Mouse (Mus musculus) stomach, postnatal 0 days (tissue): ENCODE measurements around the gene Cx3cl1. TPM values are rescaled to one million over a fixed set of nuclear protein-coding genes. Genes with fewer than 3 reads are reported as not detected.

Experiments used
- ATAC-seq: fragments of 200-750 bp; cut with Nextera tagmentation; 2 replicates; pipeline ENCODE4 v1.8.0; 2017; ENCODE audit not compliant: low FRiP score, low TSS enrichment
- DNase-seq: peaks from one replicate; pipeline ENCODE4 v3.0.0-alpha.2; 2016; ENCODE audit warnings: low spot score
- H3K27ac ChIP-seq: fragments of 300-500 bp; sonication (generic); replicated peaks from 2 replicates; pipeline ENCODE4 v1.5.1; 2014; ENCODE audit warnings: mild to moderate bottlenecking, control low read depth
- H3K27me3 ChIP-seq: fragments of 300-500 bp; sonication (generic); 2 replicates; pipeline ENCODE4 v1.6.1; 2014; ENCODE audit warnings: low read length; ENCODE audit not compliant: control insufficient read depth, insufficient read depth
- H3K36me3 ChIP-seq: fragments of 300-500 bp; sonication (generic); 2 replicates; pipeline ENCODE4 v1.6.1; 2014; ENCODE audit warnings: low read length, mixed read lengths; ENCODE audit not compliant: control insufficient read depth, insufficient read depth
- H3K4me1 ChIP-seq: fragments of 300-500 bp; sonication (generic); replicated peaks from 2 replicates; pipeline ENCODE4 v1.6.1; 2014; ENCODE audit warnings: antibody characterized with exemption; ENCODE audit not compliant: control insufficient read depth, insufficient read depth
- H3K4me2 ChIP-seq: fragments of 300-500 bp; sonication (generic); replicated peaks from 2 replicates; pipeline ENCODE4 v1.6.1; 2014; ENCODE audit warnings: low read depth, mild to moderate bottlenecking, control low read depth, moderate library complexity
- H3K4me3 ChIP-seq: fragments of 300-500 bp; sonication (generic); 2 replicates; pipeline ENCODE4 v1.5.1; 2014; ENCODE audit warnings: low read depth, low read length, control low read depth
- H3K9ac ChIP-seq: fragments of 300-500 bp; sonication (generic); 2 replicates; pipeline ENCODE4 v1.6.1; 2014; ENCODE audit warnings: mild to moderate bottlenecking, low read length, control low read depth, mixed read lengths
- H3K9me3 ChIP-seq: fragments of 300-500 bp; sonication (generic); 2 replicates; pipeline ENCODE4 v1.6.1; 2016; ENCODE audit warnings: low read length; ENCODE audit not compliant: control insufficient read depth
- CTCF ChIP-seq: IDR thresholded peaks from 2 replicates; pipeline ENCODE4 v1.5.1; 2016; ENCODE audit warnings: antibody characterized with exemption, low read depth, mild to moderate bottlenecking, moderate library complexity
- EP300 ChIP-seq: optimal IDR thresholded peaks from 2 replicates; pipeline ENCODE3; 2016; ENCODE audit warnings: antibody characterized with exemption
- WGBS: fragments of 180-500 bp; shearing (Covaris S2); extraction: QIAGEN DNeasy Blood & Tissue Kit; methylation state at CpG from one replicate; pipeline ENCODE4 v1.1.7; 2014; 5-methylcytosine and 5-hydroxymethylcytosine counted together
- polyA plus RNA-seq: library from polyadenylated mRNA; unstranded; fragments of >200 nt; fragmentation: Nextera tagmentation; extraction: Ambion mirVana; gene quantifications from 2 replicates; pipeline ENCODE4 v1.2.1, GENCODE M21; 2015

The Cx3cl1 gene
- polyA plus RNA-seq, 1 experiment from 2014 or later: 18.0 TPM

GRCm38 (mm10) chr8:94745476-94746184 is 26.2 kb upstream of the Cx3cl1 start, which contains the start of gene Ccl22:
Ccl22 (plus strand) TSS chr8:94745590.
- no peak within 1 kb of the TSS for H3K27ac ChIP-seq
- DNase-seq (no peak), ATAC-seq (no peak)
- no peak within 1 kb of the TSS for H3K4me3 ChIP-seq
- H3K9ac ChIP-seq: no peak within 1 kb of the TSS
- WGBS: 83% methylated on average over 7 of the region's 7 CpGs
- no peaks in the 10 kb centered on the region for H3K4me1 ChIP-seq
- no peaks in the 10 kb centered on the region for H3K9me3 ChIP-seq
- TF ChIP-seq CTCF: no peak
- no peak for TF ChIP-seq EP300
- H3K36me3 ChIP-seq: no peaks in the 10 kb centered on the region
- H3K4me2 ChIP-seq: no peak within 1 kb of the TSS
- no peaks in the 10 kb centered on the region for H3K27me3 ChIP-seq

GRCm38 (mm10) chr8:94746832-94747231 is 25.0 kb upstream of the Cx3cl1 start:
- H3K9me3 ChIP-seq: no peaks in the 10 kb centered on the region
- no peaks in the 10 kb centered on the region for H3K36me3 ChIP-seq
- no peak overlapping the region for H3K9ac ChIP-seq
- H3K27me3 ChIP-seq: no peaks in the 10 kb centered on the region
- TF ChIP-seq CTCF (no peak), EP300 (no peak)
- no peaks in the 10 kb centered on the region for H3K4me1 ChIP-seq
- no peak overlapping the region for H3K27ac ChIP-seq
- DNase-seq: no peak
- no peak overlapping the region for H3K4me3 ChIP-seq
- ATAC-seq: no peak
- 80% methylated on average over 8 of the region's 8 CpGs for WGBS
- H3K4me2 ChIP-seq: no peak overlapping the region

GRCm38 (mm10) chr8:94748363-94748762 is 23.4 kb upstream of the Cx3cl1 start:
- Histone ChIP-seq H3K9me3 (no peaks in the 10 kb centered on the region), H3K36me3 (no peaks in the 10 kb centered on the region), H3K4me2 (no peak overlapping the region), H3K4me1 (no peaks in the 10 kb centered on the region), H3K4me3 (no peak overlapping the region), H3K9ac (no peak overlapping the region), H3K27ac (no peak overlapping the region), H3K27me3 (no peaks in the 10 kb centered on the region)
- WGBS: 64% methylated on average over 4 of the region's 4 CpGs
- TF ChIP-seq CTCF: no peak
- TF ChIP-seq EP300: no peak
- no peak for DNase-seq
- ATAC-seq: no peak

GRCm38 (mm10) chr8:94749942-94750341 is 21.9 kb upstream of the Cx3cl1 start:
- TF ChIP-seq EP300 (no peak), CTCF (no peak)
- DNase-seq: no peak
- no peak overlapping the region for H3K9ac ChIP-seq
- H3K27me3 ChIP-seq: no peaks in the 10 kb centered on the region
- H3K27ac ChIP-seq: no peak overlapping the region
- WGBS: 90% methylated on average over 3 of the region's 3 CpGs
- no peaks in the 10 kb centered on the region for H3K36me3 ChIP-seq
- H3K4me1 ChIP-seq: no peaks in the 10 kb centered on the region
- H3K9me3 ChIP-seq: no peaks in the 10 kb centered on the region
- no peak overlapping the region for H3K4me2 ChIP-seq
- no peak for ATAC-seq
- no peak overlapping the region for H3K4me3 ChIP-seq

GRCm38 (mm10) chr8:94751023-94751849 is 20.6 kb upstream of the Cx3cl1 start:
- DNase-seq (no peak), ATAC-seq (no peak)
- Histone ChIP-seq H3K4me2 (no peak overlapping the region), H3K27me3 (no peaks in the 10 kb centered on the region), H3K4me3 (no peak overlapping the region), H3K9me3 (no peaks in the 10 kb centered on the region), H3K9ac (no peak overlapping the region), H3K36me3 (no peaks in the 10 kb centered on the region), H3K4me1 (no peaks in the 10 kb centered on the region), H3K27ac (no peak overlapping the region)
- 83% methylated on average over 10 of the region's 10 CpGs for WGBS
- TF ChIP-seq EP300: no peak
- no peak for TF ChIP-seq CTCF

- no peak for DNase-seq
- 90% methylated on average over 2 of the region's 2 CpGs for WGBS
- no peak overlapping the region for H3K4me2 ChIP-seq
- ATAC-seq: no peak
- TF ChIP-seq CTCF (no peak), EP300 (no peak)
- no peaks in the 10 kb centered on the region for H3K9me3 ChIP-seq
- no peaks in the 10 kb centered on the region for H3K4me1 ChIP-seq
- H3K9ac ChIP-seq: no peak overlapping the region
- no peak overlapping the region for H3K4me3 ChIP-seq
- H3K36me3 ChIP-seq: no peaks in the 10 kb centered on the region
- no peaks in the 10 kb centered on the region for H3K27me3 ChIP-seq
- no peak overlapping the region for H3K27ac ChIP-seq
These were observed 17.8 kb upstream of the Cx3cl1 start for GRCm38 (mm10) chr8:94754006-94754405.
